Mouse (Mus musculus): ENCODE measurements at regions not wholly inside any gene's neighbourhood (a gene's known extent, or its start where the extent isn't known, plus 50 kb on each side); places are given as distances from the start of the nearest gene placed in this dataset.

- TF ChIP-seq POLR2A (IDR thresholded peaks at IDR 0.05; ENCODE audit: low read depth, low read length) = no peak
- TF ChIP-seq CTCF (IDR thresholded peaks at IDR 0.05; ENCODE audit: extremely low read depth, insufficient read depth, insufficient read length, insufficient replicate concordance) = no peak
These were observed 251.9 kb downstream of the 1500009L16Rik start for GRCm38 (mm10) chr10:83974548-83974947.

Data from spleen, adult 2 months (tissue).